Mouse (Mus musculus) kidney, embryonic 14.5 days (tissue): Measurements from ENCODE around the gene Zfyve21. TPM values are rescaled to one million over a fixed set of nuclear protein-coding genes. Genes with fewer than 3 reads are reported as not detected.

Experiments used
- ATAC-seq: fragments of 200-750 bp; cut with Nextera tagmentation; 2 replicates; pipeline ENCODE4 v1.8.0; 2017; ENCODE audit warnings: moderate number of reproducible peaks, mild to moderate bottlenecking, moderate TSS enrichment, moderate library complexity; ENCODE audit not compliant: low FRiP score, low TSS enrichment
- H3K27ac ChIP-seq: fragments of 300-500 bp; sonication (generic); 2 replicates; pipeline ENCODE4 v1.5.1; 2014; ENCODE audit warnings: low read depth, mild to moderate bottlenecking, low read length, moderate library complexity, mixed read lengths
- H3K27me3 ChIP-seq: fragments of 300-500 bp; sonication (generic); 2 replicates; pipeline ENCODE4 v1.6.1; 2014; ENCODE audit warnings: mild to moderate bottlenecking, low read length; ENCODE audit not compliant: control insufficient read depth, insufficient read depth
- H3K36me3 ChIP-seq: fragments of 300-500 bp; sonication (generic); 2 replicates; pipeline ENCODE4 v1.6.1; 2014; ENCODE audit warnings: low read length, mixed read lengths; ENCODE audit not compliant: control insufficient read depth, insufficient read depth
- H3K4me1 ChIP-seq: fragments of 300-500 bp; sonication (generic); 2 replicates; pipeline ENCODE4 v1.6.1; 2014; ENCODE audit warnings: low read length, mixed read lengths; ENCODE audit not compliant: control insufficient read depth, insufficient read depth
- H3K4me2 ChIP-seq: fragments of 300-500 bp; sonication (generic); replicated peaks from 2 replicates; pipeline ENCODE4 v1.6.1; 2014; ENCODE audit warnings: low read depth, mild to moderate bottlenecking, low read length
- H3K4me3 ChIP-seq: fragments of 300-500 bp; sonication (generic); 2 replicates; pipeline ENCODE4 v1.5.1; 2014; ENCODE audit warnings: mild to moderate bottlenecking, low read length
- H3K9ac ChIP-seq: fragments of 300-500 bp; sonication (generic); 2 replicates; pipeline ENCODE4 v1.6.1; 2014; ENCODE audit warnings: low read depth, mild to moderate bottlenecking, low read length, moderate library complexity
- H3K9me3 ChIP-seq: fragments of 300-500 bp; sonication (generic); 2 replicates; pipeline ENCODE4 v1.6.1; 2016; ENCODE audit warnings: low read length; ENCODE audit not compliant: control insufficient read depth
- WGBS: fragments of 180-500 bp; shearing (Covaris S2); extraction: QIAGEN DNeasy Blood & Tissue Kit; methylation state at CpG from one replicate; pipeline ENCODE4 v1.1.7; 2014; 5-methylcytosine and 5-hydroxymethylcytosine counted together
- polyA plus RNA-seq: library from polyadenylated mRNA; unstranded; fragments of >200 nt; fragmentation: Nextera tagmentation; extraction: Ambion mirVana; gene quantifications from 2 replicates; pipeline ENCODE4 v1.2.1, GENCODE M21; 2014

The Zfyve21 gene
- polyA plus RNA-seq, 1 experiment from 2014 or later = 110 TPM

- Histone ChIP-seq H3K4me3 (peak overlapping the region; percentile 60), H3K27me3 (no peaks in the 10 kb centered on the region), H3K9me3 (no peaks in the 10 kb centered on the region), H3K4me1 (peaks cover 38% of the 10 kb centered on the region), H3K27ac (no peak overlapping the region; the same call in 1 of the 2 replicates), H3K36me3 (peaks cover 17% of the 10 kb centered on the region), H3K9ac (peak overlapping the region; percentile 65), H3K4me2 (peak overlapping the region; percentile 50)
- 3% methylated on average over 27 of the region's 27 CpGs for WGBS
- peak; percentile 1 for ATAC-seq
Observed at GRCm38 (mm10) chr12:111813111-111813765, 732 bp upstream of the Zfyve21 start.

- Histone ChIP-seq H3K9me3 (no peaks in the 10 kb centered on the region), H3K4me2 (peak overlapping the region; percentile 62), H3K36me3 (peaks cover 6% of the 10 kb centered on the region; the same call in 1 of the 2 replicates), H3K4me1 (peaks cover 43% of the 10 kb centered on the region), H3K27ac (peak overlapping the region; percentile 89; the same call in 1 of the 2 replicates), H3K27me3 (no peaks in the 10 kb centered on the region), H3K4me3 (peak overlapping the region; percentile 60), H3K9ac (peak overlapping the region; percentile 87)
- ATAC-seq = no peak
- 24% methylated on average over 19 of the region's 19 CpGs for WGBS
Observed at GRCm38 (mm10) chr12:111814769-111815762, 1.1 kb downstream of the Zfyve21 start.

- Histone ChIP-seq H3K4me2 (peak overlapping the region; percentile 62; the same call in 1 of the 2 replicates), H3K9ac (peak overlapping the region; percentile 32; the same call in 1 of the 2 replicates), H3K9me3 (no peaks in the 10 kb centered on the region), H3K4me3 (peak overlapping the region; percentile 8), H3K27me3 (no peaks in the 10 kb centered on the region), H3K36me3 (no peaks in the 10 kb centered on the region; the same call in 1 of the 2 replicates), H3K27ac (peak overlapping the region; percentile 65), H3K4me1 (peaks cover 41% of the 10 kb centered on the region)
- 49% methylated on average over 13 of the region's 13 CpGs for WGBS
- no peak for ATAC-seq
Observed at GRCm38 (mm10) chr12:111816528-111816927, 2.6 kb downstream of the Zfyve21 start.

GRCm38 (mm10) chr12:111816967-111817366, 3.0 kb downstream of the Zfyve21 start:
- whole genome bisulfite sequencing = 60% methylated on average over 9 of the region's 9 CpGs
- H3K9me3 ChIP-seq = no peaks in the 10 kb centered on the region
- peak overlapping the region; percentile 1; the same call in 1 of the 2 replicates for H3K4me3 ChIP-seq
- no peaks in the 10 kb centered on the region; the same call in 1 of the 2 replicates for H3K36me3 ChIP-seq
- peak overlapping the region; percentile 62; the same call in 1 of the 2 replicates for H3K4me2 ChIP-seq
- no peaks in the 10 kb centered on the region for H3K27me3 ChIP-seq
- H3K4me1 ChIP-seq = peaks cover 41% of the 10 kb centered on the region
- 0 out of 2 replicates have a peak overlapping the region, but pooled peaks have one; percentile 32 for H3K9ac ChIP-seq
- peak overlapping the region; percentile 65; the same call in 1 of the 2 replicates for H3K27ac ChIP-seq
- ATAC-seq = no peak

- no peak for ATAC-seq
- H3K27ac ChIP-seq = no peak overlapping the region
- no peak overlapping the region for H3K4me3 ChIP-seq
- no peaks in the 10 kb centered on the region for H3K9me3 ChIP-seq
- no peak overlapping the region for H3K4me2 ChIP-seq
- no peaks in the 10 kb centered on the region; the same call in 1 of the 2 replicates for H3K36me3 ChIP-seq
- WGBS = 92% methylated on average over 8 of the region's 8 CpGs
- H3K9ac ChIP-seq = no peak overlapping the region
- peaks cover 34% of the 10 kb centered on the region for H3K4me1 ChIP-seq
- H3K27me3 ChIP-seq = no peaks in the 10 kb centered on the region
Observed at GRCm38 (mm10) chr12:111817991-111818390, 4.0 kb downstream of the Zfyve21 start.

- ATAC-seq = no peak
- Histone ChIP-seq H3K4me3 (no peak overlapping the region), H3K4me2 (no peak overlapping the region), H3K36me3 (peaks cover 19% of the 10 kb centered on the region), H3K27me3 (no peaks in the 10 kb centered on the region), H3K4me1 (peaks cover 33% of the 10 kb centered on the region), H3K27ac (no peak overlapping the region), H3K9me3 (no peaks in the 10 kb centered on the region), H3K9ac (no peak overlapping the region)
- WGBS = 59% methylated on average over 8 of the region's 8 CpGs
Observed at GRCm38 (mm10) chr12:111819936-111820335, 6.0 kb downstream of the Zfyve21 start.

- Histone ChIP-seq H3K9ac (no peak overlapping the region), H3K4me3 (no peak overlapping the region), H3K27me3 (no peaks in the 10 kb centered on the region), H3K9me3 (no peaks in the 10 kb centered on the region), H3K4me2 (no peak overlapping the region), H3K27ac (no peak overlapping the region), H3K36me3 (peaks cover 27% of the 10 kb centered on the region), H3K4me1 (peaks cover 26% of the 10 kb centered on the region)
- WGBS = 68% methylated on average over 7 of the region's 7 CpGs
- no peak for ATAC-seq
Observed at GRCm38 (mm10) chr12:111820708-111821107, 6.7 kb downstream of the Zfyve21 start.

- Histone ChIP-seq H3K36me3 (peaks cover 39% of the 10 kb centered on the region), H3K4me2 (no peak overlapping the region), H3K9me3 (no peaks in the 10 kb centered on the region), H3K4me1 (peaks cover 15% of the 10 kb centered on the region; the same call in 1 of the 2 replicates), H3K4me3 (no peak overlapping the region), H3K27ac (no peak overlapping the region), H3K9ac (no peak overlapping the region), H3K27me3 (no peaks in the 10 kb centered on the region)
- WGBS = 62% methylated on average over 4 of the region's 4 CpGs
- ATAC-seq = no peak
Observed at GRCm38 (mm10) chr12:111821931-111822330, 8.0 kb downstream of the Zfyve21 start.
